In genomic region chrX:108833381-108834020, GRCm38 (mm10) we compare ENCODE assay signal across 8 mouse cellular contexts. TPM values are rescaled to one million over a fixed set of nuclear protein-coding genes. Genes with fewer than 3 reads are reported as not detected.
DNase-seq lines count a peak whose midpoint lies in the region; ATAC-seq lines count a peak whose summit lies in the region.

No protein-coding gene starts in this region.

- H3K9me3 ChIP-seq in intestine, embryonic 15.5 days, result no peaks in the 10 kb centered on the region
- no peaks in the 10 kb centered on the region for H3K9me3 ChIP-seq in limb, embryonic 11.5 days (ENCODE audit: control insufficient read depth, low read length)
- H3K9me3 ChIP-seq in midbrain, embryonic 15.5 days, result no peaks in the 10 kb centered on the region

- WGBS in intestine, embryonic 15.5 days, result 19% methylated on average over 21 of the region's 21 CpGs
- 21% methylated on average over 21 of the region's 21 CpGs for WGBS in limb, embryonic 11.5 days
- 28% methylated on average over 21 of the region's 21 CpGs for WGBS in midbrain, embryonic 15.5 days

- peak; percentile 2 to 6 for DNase-seq in left cerebral cortex, adult 18-20 months (ENCODE audit: low spot score in 2 of 2)
- DNase-seq in left cerebral cortex, adult 11 months (ENCODE audit: low spot score), result no peak
- DNase-seq in embryo, embryonic 10 days (ENCODE audit: low spot score), result peak; percentile 4
- peak; percentile 3 for DNase-seq in gastrocnemius, postnatal 14 days
- DNase-seq in limb, embryonic 11.5 days (ENCODE audit: low spot score), result peak; percentile 29
- peak; percentile 3 to 4 for DNase-seq in spleen, postnatal 36 days (ENCODE audit: low spot score in 2 of 2)

- H3K4me2 ChIP-seq in intestine, embryonic 15.5 days (replicated peaks), result peak overlapping the region; percentile 54
- peak overlapping the region; percentile 45 for H3K4me2 ChIP-seq in limb, embryonic 11.5 days (ENCODE audit: low read depth, severe bottlenecking)
- peak overlapping the region; percentile 53 for H3K4me2 ChIP-seq in midbrain, embryonic 15.5 days

- H3K9ac ChIP-seq in intestine, embryonic 15.5 days, result peak overlapping the region; percentile 52
- peak overlapping the region; percentile 53 for H3K9ac ChIP-seq in limb, embryonic 11.5 days (ENCODE audit: low read length)
- peak overlapping the region; percentile 55 for H3K9ac ChIP-seq in midbrain, embryonic 15.5 days

- H3K27ac ChIP-seq in intestine, embryonic 15.5 days, result peak overlapping the region; percentile 75
- no peak overlapping the region for H3K27ac ChIP-seq in limb, embryonic 11.5 days (replicated peaks; ENCODE audit: low read depth, low read length)
- peak overlapping the region; percentile 85 for H3K27ac ChIP-seq in midbrain, embryonic 15.5 days

- H3K4me1 ChIP-seq in intestine, embryonic 15.5 days (replicated peaks), result no peaks in the 10 kb centered on the region
- H3K4me1 ChIP-seq in limb, embryonic 11.5 days (ENCODE audit: control insufficient read depth, insufficient read depth, low read length), result no peaks in the 10 kb centered on the region
- H3K4me1 ChIP-seq in midbrain, embryonic 15.5 days, result no peaks in the 10 kb centered on the region

- ATAC-seq in intestine, embryonic 15.5 days, result peak; percentile 44
- peak; percentile 46 for ATAC-seq in limb, embryonic 11.5 days (ENCODE audit: insufficient number of reproducible peaks, low FRiP score, low TSS enrichment, low read depth)
- peak; percentile 67 for ATAC-seq in midbrain, embryonic 15.5 days (replicated peaks)

- H3K27me3 ChIP-seq in intestine, embryonic 15.5 days (replicated peaks), result no peaks in the 10 kb centered on the region
- H3K27me3 ChIP-seq in limb, embryonic 11.5 days (ENCODE audit: control insufficient read depth, insufficient read depth, low read length), result no peaks in the 10 kb centered on the region
- H3K27me3 ChIP-seq in midbrain, embryonic 15.5 days (replicated peaks), result no peaks in the 10 kb centered on the region

- intact Hi-C loops in gastrocnemius, postnatal 14 days (cut with DNase I; ENCODE audit: low total_unique reads), result no loop called here

- peak overlapping the region; percentile 53 for H3K4me3 ChIP-seq in intestine, embryonic 15.5 days (replicated peaks)
- H3K4me3 ChIP-seq in limb, embryonic 11.5 days (ENCODE audit: low read depth, low read length), result peak overlapping the region; percentile 50
- peak overlapping the region; percentile 59 for H3K4me3 ChIP-seq in midbrain, embryonic 15.5 days

- no peaks in the 10 kb centered on the region for H3K36me3 ChIP-seq in intestine, embryonic 15.5 days
- H3K36me3 ChIP-seq in limb, embryonic 11.5 days (ENCODE audit: control insufficient read depth, insufficient read depth, low read length), result no peaks in the 10 kb centered on the region
- no peaks in the 10 kb centered on the region for H3K36me3 ChIP-seq in midbrain, embryonic 15.5 days (replicated peaks)

RNA-seq across cellular contexts. Expression of gene Brwd3, which starts 0.7 kb away (rescaled TPM):
- 10 to 100 TPM; 10.3 to 10.7 TPM for total RNA-seq in left cerebral cortex, adult 18-20 months (2021)
- 1 to 10 TPM; 4.9 TPM for total RNA-seq in gastrocnemius, postnatal 14 days (2021)
- 2.7 and 3.5 TPM in 2 replicates for polyA plus RNA-seq in intestine, embryonic 15.5 days (2015; fragmentation: Nextera tagmentation; extraction: Ambion mirVana)
- polyA plus RNA-seq in limb, embryonic 11.5 days (2014; fragmentation: Nextera tagmentation; extraction: Ambion mirVana), result 4.3 and 5.3 TPM in 2 replicates
- 3.2 and 3.7 TPM in 2 replicates for polyA plus RNA-seq in midbrain, embryonic 15.5 days (2015; fragmentation: Nextera tagmentation; extraction: Ambion mirVana)
